ENCODE assay signal across 1 mouse cellular context in the genomic region with DNA sequence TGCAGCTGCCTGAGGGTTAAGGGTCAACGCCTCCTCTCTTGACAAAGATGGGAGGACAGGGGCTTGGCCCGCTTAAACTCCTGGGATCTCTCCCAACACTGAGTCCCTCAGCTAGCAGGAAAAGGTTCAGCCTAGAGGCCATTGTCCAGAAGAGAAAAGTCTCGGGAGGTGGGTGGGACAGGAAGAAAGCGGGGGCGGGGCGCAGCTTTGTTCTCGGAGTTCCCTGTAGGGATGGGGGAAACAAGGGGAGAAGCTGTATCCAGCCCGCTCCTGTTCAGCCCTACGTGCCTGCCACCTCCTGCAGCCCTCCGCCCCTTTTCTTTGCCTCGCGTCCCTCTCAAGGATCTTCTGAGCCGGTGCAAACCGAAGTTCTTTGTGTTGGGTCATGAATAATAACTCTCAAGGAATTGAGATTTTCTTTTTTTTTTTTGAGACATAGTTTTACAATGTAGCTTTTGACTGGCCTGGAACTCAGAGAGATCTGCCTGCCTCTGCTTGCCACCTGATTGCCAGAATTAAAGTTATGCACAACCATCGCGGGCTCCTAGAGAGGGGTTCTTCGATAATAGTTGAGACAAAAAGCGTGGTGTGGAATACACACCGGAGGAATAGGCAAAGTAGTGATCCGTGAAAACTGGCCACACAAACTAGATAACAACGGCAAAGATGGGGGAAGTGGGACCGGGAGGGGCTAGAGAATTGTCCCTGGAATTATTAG.
TF ChIP-seq lines count a peak whose summit lies in the region.

No protein-coding gene starts in this region.

TF ChIP-seq in CH12.LX, 34 proteins besides CTCF, POLR2A, EP300 and RAD21 (continued from another document):
- TF ChIP-seq ETS1 (conservative IDR thresholded peaks at IDR 0.05; ENCODE audit: low read depth, low read length) (no peak), UBTF (IDR thresholded peaks at IDR 0.05; ENCODE audit: low read depth, low read length) (no peak), CHD1 (IDR thresholded peaks at IDR 0.05; ENCODE audit: low read depth, low read length) (no peak), USF2 (conservative IDR thresholded peaks at IDR 0.05; ENCODE audit: low read depth, low read length) (no peak), SIN3A (IDR thresholded peaks at IDR 0.05; ENCODE audit: low read length) (no peak; the same call in 1 of the 2 replicates), ZKSCAN1 (IDR thresholded peaks at IDR 0.05; ENCODE audit: borderline replicate concordance, low read depth, low read length) (no peak), ZC3H11A (IDR thresholded peaks at IDR 0.05; ENCODE audit: low read depth, low read length) (no peak), KAT2A (IDR thresholded peaks at IDR 0.05; ENCODE audit: insufficient replicate concordance, low read length) (no peak), GABPA (IDR thresholded peaks at IDR 0.05; ENCODE audit: insufficient replicate concordance, low read depth, low read length) (no peak), MXI1 (IDR thresholded peaks at IDR 0.05; ENCODE audit: low read depth, low read length) (peak; percentile 52), MAX (IDR thresholded peaks at IDR 0.05; ENCODE audit: low read length) (peak; percentile 66; the same call in 1 of the 2 replicates), MAZ (IDR thresholded peaks at IDR 0.05; ENCODE audit: low read depth, low read length) (no peak), RCOR1 (conservative IDR thresholded peaks at IDR 0.05; ENCODE audit: low read depth, low read length) (0 out of 2 replicates have a peak, but pooled peaks have one; percentile 22), MAFK (IDR thresholded peaks at IDR 0.05; ENCODE audit: insufficient replicate concordance, low read length) (no peak)
